In the genomic region with DNA sequence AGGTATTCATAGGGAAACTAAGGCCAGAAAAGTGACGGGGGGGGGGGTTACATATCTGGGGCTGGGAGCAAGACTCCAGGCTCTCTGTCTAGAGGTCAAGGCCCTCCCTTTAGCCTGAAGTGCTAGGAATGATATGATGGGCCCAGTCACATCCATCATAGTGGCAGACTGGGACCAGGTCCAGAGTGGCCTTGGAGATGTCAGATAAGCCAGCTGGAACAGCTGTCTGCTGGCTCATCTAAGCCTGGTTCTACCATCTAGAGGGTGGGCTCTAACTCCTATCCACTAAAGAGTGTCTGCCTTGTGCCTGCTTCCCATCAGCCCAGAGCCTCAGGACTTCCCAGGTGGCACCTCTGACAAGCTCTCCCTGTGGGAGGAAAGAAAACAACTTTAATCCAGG, we compare ENCODE assay signal across 15 mouse cellular contexts. TPM values are rescaled to one million over a fixed set of nuclear protein-coding genes. Genes with fewer than 3 reads are reported as not detected.
DNase-seq lines count a peak whose midpoint lies in the region; ATAC-seq and TF ChIP-seq lines count a peak whose summit lies in the region.
"Had no signal": no experiment of that assay in that cellular context is flagged by ENCODE, and none has a peak within 500 bp of the region (broad histone marks: within the 10 kb centered on the region; RNA-seq: fewer than 3 reads in every experiment).

No protein-coding gene starts in this region.

- TF ChIP-seq POLR2A in kidney, adult 2 months (IDR thresholded peaks at IDR 0.05; ENCODE audit: low read depth, low read length): no peak

- TF ChIP-seq EP300 in liver, postnatal 0 days (IDR thresholded peaks at IDR 0.05; ENCODE audit: low read depth): no peak

- no peak for DNase-seq in lung, adult 18-20 months
- peak; percentile 86 for DNase-seq in adrenal gland, adult 2 months
- peak; percentile 63 for DNase-seq in kidney, adult 2 months
- DNase-seq in liver, postnatal 0 days: no peak
- DNase-seq in embryo, embryonic 10 days (ENCODE audit: low spot score): no peak
- DNase-seq in forebrain, postnatal 0 days: no peak
- DNase-seq: cerebellum, adult 8-10 months had no signal

- peaks cover 32% of the 10 kb centered on the region for H3K4me1 ChIP-seq in lung, embryonic 15.5 days
- H3K4me1 ChIP-seq in kidney, adult 2 months (ENCODE audit: control insufficient read depth, insufficient read depth, low read length): no peaks in the 10 kb centered on the region; the same call in 1 of the 2 replicates
- peaks cover 21% of the 10 kb centered on the region for H3K4me1 ChIP-seq in liver, postnatal 0 days (ENCODE audit: insufficient read depth)
- H3K4me1 ChIP-seq in forebrain, postnatal 0 days (ENCODE audit: insufficient read depth): 0 out of 2 replicates have a peak, but pooled peaks cover 5% of the 10 kb centered on the region

- no peak overlapping the region for H3K4me3 ChIP-seq in lung, embryonic 15.5 days
- H3K4me3 ChIP-seq in kidney, adult 2 months (ENCODE audit: insufficient read depth, low read depth, low read length): no peak overlapping the region
- H3K4me3 ChIP-seq in liver, postnatal 0 days (ENCODE audit: low read depth, low read length): no peak overlapping the region
- H3K4me3 ChIP-seq in forebrain, postnatal 0 days (ENCODE audit: low read depth, low read length): no peak overlapping the region
- H3K4me3 ChIP-seq: embryonic facial prominence, embryonic 13.5 days; hindbrain, embryonic 10.5 days had no signal

- peak overlapping the region; percentile 63 for H3K27ac ChIP-seq in lung, embryonic 15.5 days
- no peak overlapping the region for H3K27ac ChIP-seq in kidney, adult 2 months (ENCODE audit: insufficient read depth, low read depth, low read length)
- peak overlapping the region; percentile 55 for H3K27ac ChIP-seq in liver, postnatal 0 days (ENCODE audit: low read depth)
- H3K27ac ChIP-seq in forebrain, postnatal 0 days (ENCODE audit: low read depth, low read length): no peak overlapping the region
- H3K27ac ChIP-seq: embryonic facial prominence, embryonic 13.5 days had no signal

- no peaks in the 10 kb centered on the region for H3K27me3 ChIP-seq in lung, embryonic 15.5 days
- no peaks in the 10 kb centered on the region for H3K27me3 ChIP-seq in kidney, adult 2 months (replicated peaks; ENCODE audit: control insufficient read depth, insufficient read depth, low read length)
- H3K27me3 ChIP-seq in liver, postnatal 0 days (ENCODE audit: insufficient read depth, low read length): 0 out of 2 replicates have a peak, but pooled peaks cover 9% of the 10 kb centered on the region
- H3K27me3 ChIP-seq in forebrain, postnatal 0 days (ENCODE audit: insufficient read depth, low read length): no peaks in the 10 kb centered on the region
- H3K27me3 ChIP-seq: embryonic facial prominence, embryonic 13.5 days had no signal

- no peak for TF ChIP-seq CTCF in kidney, adult 2 months (conservative IDR thresholded peaks at IDR 0.05; ENCODE audit: insufficient read depth, insufficient read length, low read depth, low read length)
- no peak for TF ChIP-seq CTCF in liver, postnatal 0 days (IDR thresholded peaks at IDR 0.05; ENCODE audit: low read depth)
- no peak for TF ChIP-seq CTCF in forebrain, postnatal 0 days (IDR thresholded peaks at IDR 0.05; ENCODE audit: low read depth)

- 0 out of 2 replicates have a peak, but pooled peaks cover 3% of the 10 kb centered on the region for H3K36me3 ChIP-seq in lung, embryonic 15.5 days
- no peaks in the 10 kb centered on the region for H3K36me3 ChIP-seq in kidney, adult 2 months (ENCODE audit: control insufficient read depth, insufficient read depth, low read length)
- H3K36me3 ChIP-seq in liver, postnatal 0 days (replicated peaks; ENCODE audit: insufficient read depth, low read length): no peaks in the 10 kb centered on the region
- no peaks in the 10 kb centered on the region for H3K36me3 ChIP-seq in forebrain, postnatal 0 days (ENCODE audit: insufficient read depth)

- WGBS in lung, embryonic 15.5 days: 16% methylated on average over 1 of the region's 1 CpGs
- WGBS in kidney, adult 2 months: 60% methylated on average over 1 of the region's 1 CpGs
- 65% methylated on average over 1 of the region's 1 CpGs for WGBS in liver, postnatal 0 days (ENCODE audit: insufficient replicate concordance)
- 75% methylated on average over 1 of the region's 1 CpGs for WGBS in forebrain, postnatal 0 days

- H3K9me3 ChIP-seq in lung, embryonic 15.5 days: no peaks in the 10 kb centered on the region
- H3K9me3 ChIP-seq in liver, postnatal 0 days (ENCODE audit: low read length): no peaks in the 10 kb centered on the region
- no peaks in the 10 kb centered on the region for H3K9me3 ChIP-seq in forebrain, postnatal 0 days (ENCODE audit: low read length)
- H3K9me3 ChIP-seq: embryonic facial prominence, embryonic 13.5 days; hindbrain, embryonic 10.5 days had no signal

- H3K9ac ChIP-seq in lung, embryonic 15.5 days: no peak overlapping the region
- no peak overlapping the region for H3K9ac ChIP-seq in liver, postnatal 0 days (replicated peaks)
- H3K9ac ChIP-seq in forebrain, postnatal 0 days: no peak overlapping the region
- H3K9ac ChIP-seq: embryonic facial prominence, embryonic 13.5 days had no signal

- no peak for ATAC-seq in lung, embryonic 15.5 days (ENCODE audit: borderline replicate concordance, extremely low read depth, low FRiP score, low TSS enrichment)
- no peak for ATAC-seq in liver, postnatal 0 days
- ATAC-seq in forebrain, postnatal 0 days: no peak
- ATAC-seq: forebrain, embryonic 16.5 days had no signal

- H3K4me2 ChIP-seq in lung, embryonic 15.5 days: no peak overlapping the region
- H3K4me2 ChIP-seq in liver, postnatal 0 days (ENCODE audit: low read depth, low read length): no peak overlapping the region
- H3K4me2 ChIP-seq in forebrain, postnatal 0 days (ENCODE audit: low read depth): no peak overlapping the region
- H3K4me2 ChIP-seq: embryonic facial prominence, embryonic 13.5 days; midbrain, embryonic 11.5 days had no signal

RNA-seq across cellular contexts. Expression of gene Tpm4, which starts 1.9 kb away (rescaled TPM):
- polyA plus RNA-seq in lung, embryonic 15.5 days (2015; fragmentation: Nextera tagmentation; extraction: Ambion mirVana): 896 and 923 TPM in 2 replicates
- 100 to 1,000 TPM; 188 to 222 TPM for total RNA-seq in adrenal gland, adult 2 months (2021)
- 30.1 and 33.3 TPM in 2 replicates for polyA plus RNA-seq in adrenal gland, adult 2 months (2012; rRNA removed)
- polyA plus RNA-seq in kidney, adult 2 months (2012; rRNA removed): 43.9 and 55.7 TPM in 2 replicates
- 80.0 and 86.6 TPM in 2 replicates for polyA plus RNA-seq in liver, postnatal 0 days (2015; fragmentation: Nextera tagmentation; extraction: Ambion mirVana)
- 139 and 141 TPM in 2 replicates for total RNA-seq in forebrain, postnatal 0 days (2014; rRNA removed)
- polyA plus RNA-seq in forebrain, postnatal 0 days (2015; fragmentation: Nextera tagmentation; extraction: Ambion mirVana): 118 and 120 TPM in 2 replicates

RNA-seq across cellular contexts. Expression of gene Olfr374, which starts 26.1 kb away (rescaled TPM):
- not detected in 2 replicates for polyA plus RNA-seq in lung, embryonic 15.5 days (2015; fragmentation: Nextera tagmentation; extraction: Ambion mirVana)
- total RNA-seq in adrenal gland, adult 2 months (2021): not detected
- not detected in 2 replicates for polyA plus RNA-seq in adrenal gland, adult 2 months (2012; rRNA removed)
- polyA plus RNA-seq in kidney, adult 2 months (2012; rRNA removed): not detected in 2 replicates
- polyA plus RNA-seq in liver, postnatal 0 days (2015; fragmentation: Nextera tagmentation; extraction: Ambion mirVana): not detected in 2 replicates
- total RNA-seq in forebrain, postnatal 0 days (2014; rRNA removed): not detected in 2 replicates
- not detected in 2 replicates for polyA plus RNA-seq in forebrain, postnatal 0 days (2015; fragmentation: Nextera tagmentation; extraction: Ambion mirVana)
- polyA plus RNA-seq: forebrain, embryonic 16.5 days; hindbrain, embryonic 10.5 days; limb, embryonic 11.5 days; midbrain, embryonic 11.5 days had no signal

RNA-seq across cellular contexts. Expression of gene Rab8a, which starts 28.1 kb away (rescaled TPM):
- 118 and 120 TPM in 2 replicates for polyA plus RNA-seq in lung, embryonic 15.5 days (2015; fragmentation: Nextera tagmentation; extraction: Ambion mirVana)
- 10 to 100 TPM; 61.7 to 79.3 TPM for total RNA-seq in adrenal gland, adult 2 months (2021)
- 16.2 and 16.9 TPM in 2 replicates for polyA plus RNA-seq in adrenal gland, adult 2 months (2012; rRNA removed)
- 112 and 148 TPM in 2 replicates for polyA plus RNA-seq in kidney, adult 2 months (2012; rRNA removed)
- 57.3 and 58.1 TPM in 2 replicates for polyA plus RNA-seq in liver, postnatal 0 days (2015; fragmentation: Nextera tagmentation; extraction: Ambion mirVana)
- total RNA-seq in forebrain, postnatal 0 days (2014; rRNA removed): 35.7 and 39.1 TPM in 2 replicates
- polyA plus RNA-seq in forebrain, postnatal 0 days (2015; fragmentation: Nextera tagmentation; extraction: Ambion mirVana): 74.2 and 85.0 TPM in 2 replicates

RNA-seq across cellular contexts. Expression of gene Olfr373, which starts 49.9 kb away (rescaled TPM):
- not detected in 2 replicates for polyA plus RNA-seq in lung, embryonic 15.5 days (2015; fragmentation: Nextera tagmentation; extraction: Ambion mirVana)
- not detected for total RNA-seq in adrenal gland, adult 2 months (2021)
- not detected in 2 replicates for polyA plus RNA-seq in adrenal gland, adult 2 months (2012; rRNA removed)
- not detected in 2 replicates for polyA plus RNA-seq in kidney, adult 2 months (2012; rRNA removed)
- polyA plus RNA-seq in liver, postnatal 0 days (2015; fragmentation: Nextera tagmentation; extraction: Ambion mirVana): 0.02 TPM in 1 of 2 replicates, not detected in the other
- not detected in 2 replicates for total RNA-seq in forebrain, postnatal 0 days (2014; rRNA removed)
- polyA plus RNA-seq in forebrain, postnatal 0 days (2015; fragmentation: Nextera tagmentation; extraction: Ambion mirVana): not detected in 2 replicates
- total RNA-seq: layer of hippocampus, adult 8-10 months had no signal
- polyA plus RNA-seq: embryonic facial prominence, embryonic 13.5 days; forebrain, embryonic 16.5 days; hindbrain, embryonic 10.5 days; limb, embryonic 11.5 days; midbrain, embryonic 11.5 days; neural tube, embryonic 14.5 days had no signal

RNA-seq across cellular contexts. Expression of gene Hsh2d, which starts 56.5 kb away (rescaled TPM):
- polyA plus RNA-seq in lung, embryonic 15.5 days (2015; fragmentation: Nextera tagmentation; extraction: Ambion mirVana): 0.34 and 0.57 TPM in 2 replicates
- not detected for total RNA-seq in adrenal gland, adult 2 months (2021)
- polyA plus RNA-seq in adrenal gland, adult 2 months (2012; rRNA removed): 0.17 TPM in 1 of 2 replicates, not detected in the other
- 0.14 and 1.9 TPM in 2 replicates for polyA plus RNA-seq in kidney, adult 2 months (2012; rRNA removed)
- polyA plus RNA-seq in liver, postnatal 0 days (2015; fragmentation: Nextera tagmentation; extraction: Ambion mirVana): 0.59 and 0.68 TPM in 2 replicates
- total RNA-seq in forebrain, postnatal 0 days (2014; rRNA removed): not detected in 2 replicates
- not detected in 2 replicates for polyA plus RNA-seq in forebrain, postnatal 0 days (2015; fragmentation: Nextera tagmentation; extraction: Ambion mirVana)
- polyA plus RNA-seq: embryonic facial prominence, embryonic 13.5 days; forebrain, embryonic 16.5 days; hindbrain, embryonic 10.5 days; limb, embryonic 11.5 days; midbrain, embryonic 11.5 days; neural tube, embryonic 14.5 days had no signal

Comparison
In these comparisons a context has a peak if more than half of its experiments do, and no peak if none do; other contexts are left out.
1. H3K27ac ChIP-seq: peak in lung, embryonic 15.5 days (single experiment) and liver, postnatal 0 days (single experiment); none in kidney, adult 2 months (single experiment) and forebrain, postnatal 0 days (single experiment).
2. DNase-seq: peak in adrenal gland, adult 2 months (single experiment) and kidney, adult 2 months (single experiment); none in lung, adult 18-20 months (0 of 2), liver, postnatal 0 days (single experiment), embryo, embryonic 10 days (single experiment) and forebrain, postnatal 0 days (single experiment).